Mouse (Mus musculus) heart, adult 2 months (tissue): ENCODE measurements at regions not wholly inside any gene's neighbourhood (a gene's known extent, or its start where the extent isn't known, plus 50 kb on each side); places are given as distances from the start of the nearest gene placed in this dataset.
A peak's percentile ranks its signal among the peaks of the same experiment; 100 is the strongest.

ENCODE experiments used
- DNase-seq, 2 experiments: peaks; one replicate each; pipeline ENCODE4 v3.0.0; 2021
- H3K27ac ChIP-seq: fragments of 200-600 bp; 2 replicates; pipeline ENCODE4 v1.8.1; 2022
- H3K27me3 ChIP-seq: fragments of 200-500 bp; 2 replicates; pipeline ENCODE4 v1.6.1; 2012; ENCODE audit warnings: mild to moderate bottlenecking, low read length, inconsistent platforms, mixed read lengths; ENCODE audit not compliant: control insufficient read depth, insufficient read depth
- H3K36me3 ChIP-seq: fragments of 200-500 bp; 2 replicates; pipeline ENCODE4 v1.6.1; 2012; ENCODE audit warnings: low read length, inconsistent platforms; ENCODE audit not compliant: control insufficient read depth, insufficient read depth
- H3K4me1 ChIP-seq: fragments of 200-500 bp; 2 replicates; pipeline ENCODE4 v1.6.1; 2011; ENCODE audit warnings: low read length; ENCODE audit not compliant: control insufficient read depth, insufficient read depth
- H3K4me3 ChIP-seq: fragments of 200-600 bp; 2 replicates; pipeline ENCODE4 v1.8.1; 2022
- H3K79me2 ChIP-seq: fragments of 200-500 bp; replicated peaks from 2 replicates; pipeline ENCODE4 v1.6.1; 2012; ENCODE audit warnings: mild to moderate bottlenecking, inconsistent platforms, low read length, moderate library complexity, mixed read lengths; ENCODE audit not compliant: control insufficient read depth, insufficient read depth
- H3K9ac ChIP-seq: fragments of 200-500 bp; 2 replicates; pipeline ENCODE4 v1.6.1; 2012; ENCODE audit warnings: low read depth, mild to moderate bottlenecking, control low read depth, inconsistent platforms, low read length, mixed read lengths
- CTCF ChIP-seq: fragments of 200-600 bp; IDR thresholded peaks from 2 replicates; pipeline ENCODE4 v1.8.1; 2022; ENCODE audit warnings: antibody characterized with exemption, mild to moderate bottlenecking, moderate library complexity
- EP300 ChIP-seq: fragments of 200-500 bp; IDR thresholded peaks from 2 replicates; pipeline ENCODE4 v1.6.1; 2011; ENCODE audit warnings: low read depth, low read length, control low read depth; ENCODE audit not compliant: insufficient read depth
- POLR2A ChIP-seq: fragments of 200-500 bp; IDR thresholded peaks from 2 replicates; pipeline ENCODE4 v1.6.1; 2011; ENCODE audit warnings: mild to moderate bottlenecking, low read depth, low read length, control low read depth; ENCODE audit not compliant: insufficient read depth
- WGBS: fragments of 180-500 bp; shearing (Covaris S2); methylation state at CpG from one replicate; pipeline ENCODE4 v1.1.7; 2018; 5-methylcytosine and 5-hydroxymethylcytosine counted together
- intact Hi-C: fragments of 180-260 bp; cut with DNase I; formaldehyde crosslinking; loops from one replicate; pipeline ENCODE4 v1.15.1; 2025

DNA sequence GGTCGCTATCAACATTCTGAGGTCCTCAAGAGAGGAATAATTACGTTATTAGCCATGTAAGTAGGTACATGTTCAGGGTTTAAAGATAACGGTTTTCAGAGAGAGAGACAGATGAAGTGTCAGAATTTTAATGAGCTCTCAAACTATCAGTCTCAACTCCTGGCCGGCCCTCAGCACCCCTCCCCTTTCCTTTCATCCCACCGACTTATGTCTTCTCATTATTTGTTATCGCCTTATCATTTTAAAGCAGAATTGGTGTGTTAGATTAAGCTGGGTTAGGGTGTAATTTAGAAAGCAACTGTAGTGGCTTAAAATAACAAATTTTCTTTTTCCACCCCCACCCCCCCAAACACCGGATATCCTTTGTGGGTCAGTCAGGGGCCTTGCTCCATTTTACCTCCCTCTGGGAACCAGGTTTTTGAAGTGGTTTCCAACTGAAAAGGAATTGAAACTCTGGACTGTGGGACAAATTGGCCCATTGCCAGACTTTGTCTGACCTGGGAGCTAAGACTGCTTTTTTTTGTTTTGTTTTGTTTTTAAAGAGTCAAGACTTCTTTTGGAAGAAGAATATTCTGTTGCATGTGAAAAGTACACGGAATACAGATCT is 72.5 kb upstream of the Ppp1r12a start:
- Histone ChIP-seq H3K27me3 (no peaks in the 10 kb centered on the region), H3K79me2 (no peaks in the 10 kb centered on the region), H3K36me3 (peaks cover 5% of the 10 kb centered on the region), H3K9ac (no peak overlapping the region), H3K27ac (peak overlapping the region; percentile 64), H3K4me1 (peaks cover 7% of the 10 kb centered on the region), H3K4me3 (no peak overlapping the region; the same call in 1 of the 2 replicates)
- peak; percentile 32 to 39 for DNase-seq
- TF ChIP-seq EP300: no peak
- TF ChIP-seq POLR2A: no peak
- no peak for TF ChIP-seq CTCF
- 25% methylated on average over 8 of the region's 8 CpGs for WGBS
- intact Hi-C loops: loop anchor here (5.0 kb wide), 2 partner anchors 73 to 103 kb away; partner anchors contain the start of gene Ppp1r12a

DNA sequence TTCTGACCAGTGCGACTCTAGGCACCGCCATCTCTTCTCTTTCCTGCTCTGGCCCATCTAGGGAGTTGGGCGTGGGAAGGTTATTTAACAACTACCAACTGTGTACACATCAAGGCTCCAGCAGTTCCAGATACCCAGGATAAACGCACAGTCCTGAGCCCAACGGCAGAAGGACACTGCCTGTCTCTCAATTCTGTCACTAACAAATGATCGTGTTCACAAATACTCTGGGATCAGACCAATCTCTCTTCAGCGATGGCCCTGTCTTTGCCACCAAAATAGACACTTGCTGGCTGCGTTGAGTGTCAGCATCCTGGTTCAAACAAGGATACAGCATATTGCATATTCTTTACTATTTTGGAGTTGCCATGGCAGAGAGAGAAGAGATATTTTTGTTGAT is 73.1 kb upstream of the Ppp1r12a start:
- intact Hi-C loops: loop anchor here (5.0 kb wide), 2 partner anchors 73 to 103 kb away; partner anchors contain the start of gene Ppp1r12a
- Histone ChIP-seq H3K4me1 (peaks cover 7% of the 10 kb centered on the region), H3K27me3 (no peaks in the 10 kb centered on the region), H3K9ac (no peak overlapping the region), H3K4me3 (peak overlapping the region; percentile 17), H3K79me2 (no peaks in the 10 kb centered on the region), H3K27ac (peak overlapping the region; percentile 64), H3K36me3 (peaks cover 5% of the 10 kb centered on the region)
- DNase-seq: peak; percentile 27 to 41
- TF ChIP-seq EP300: no peak
- no peak for TF ChIP-seq CTCF
- no peak for TF ChIP-seq POLR2A
- 20% methylated on average over 8 of the region's 8 CpGs for WGBS

DNA sequence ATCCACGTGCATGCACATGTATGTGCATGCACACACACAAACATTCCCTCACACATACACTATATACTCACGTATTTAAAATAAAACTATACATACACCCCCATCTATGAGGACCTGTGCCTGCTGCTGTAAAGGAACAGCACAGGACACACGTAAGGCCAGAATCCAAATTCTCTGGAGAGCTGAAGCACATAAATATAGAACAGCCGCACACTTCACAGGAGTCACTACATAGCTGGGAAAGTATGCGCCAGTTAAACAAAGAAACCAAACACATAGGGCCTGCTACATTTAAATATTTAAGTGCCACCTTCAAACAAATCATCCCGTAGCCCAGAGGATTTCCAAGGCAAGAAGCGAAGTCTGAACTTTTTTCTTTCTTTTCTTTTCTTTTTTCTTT is 73.8 kb upstream of the Ppp1r12a start:
- 54% methylated on average over 7 of the region's 7 CpGs for WGBS
- Histone ChIP-seq H3K27me3 (no peaks in the 10 kb centered on the region), H3K9ac (no peak overlapping the region), H3K4me3 (no peak overlapping the region), H3K27ac (peak overlapping the region; percentile 64), H3K4me1 (peaks cover 7% of the 10 kb centered on the region), H3K79me2 (no peaks in the 10 kb centered on the region), H3K36me3 (peaks cover 5% of the 10 kb centered on the region)
- DNase-seq: no peak
- intact Hi-C loops: loop anchor here (5.0 kb wide), 2 partner anchors 74 to 104 kb away; partner anchors contain the start of gene Ppp1r12a
- TF ChIP-seq POLR2A: no peak
- no peak for TF ChIP-seq EP300

DNA sequence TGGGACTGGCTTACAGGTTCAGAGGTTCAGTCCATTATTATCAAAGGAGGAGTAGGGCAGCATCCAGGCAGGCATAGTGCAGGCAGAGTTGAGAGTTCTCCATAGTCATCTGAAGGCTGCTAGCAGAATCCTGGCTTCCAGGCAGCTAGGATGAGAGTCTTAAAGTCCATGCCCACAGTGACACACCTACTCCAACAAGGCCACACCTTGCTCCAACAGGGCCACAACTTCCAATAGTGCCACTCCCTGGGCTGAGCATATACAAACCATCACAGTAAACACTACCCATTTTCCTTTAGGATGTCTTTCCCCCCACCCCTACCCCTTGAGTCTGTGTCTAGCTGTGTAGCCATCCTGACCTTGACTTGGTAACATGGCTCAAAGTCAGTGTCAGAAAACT is 78.8 kb upstream of the Ppp1r12a start:
- Histone ChIP-seq H3K9ac (no peak overlapping the region), H3K79me2 (no peaks in the 10 kb centered on the region), H3K27me3 (no peaks in the 10 kb centered on the region), H3K36me3 (peaks cover 2% of the 10 kb centered on the region), H3K27ac (no peak overlapping the region), H3K4me3 (no peak overlapping the region), H3K4me1 (peaks cover 2% of the 10 kb centered on the region)
- TF ChIP-seq CTCF (no peak), POLR2A (no peak), EP300 (no peak)
- intact Hi-C loops: no loop called here
- no peak for DNase-seq

DNA sequence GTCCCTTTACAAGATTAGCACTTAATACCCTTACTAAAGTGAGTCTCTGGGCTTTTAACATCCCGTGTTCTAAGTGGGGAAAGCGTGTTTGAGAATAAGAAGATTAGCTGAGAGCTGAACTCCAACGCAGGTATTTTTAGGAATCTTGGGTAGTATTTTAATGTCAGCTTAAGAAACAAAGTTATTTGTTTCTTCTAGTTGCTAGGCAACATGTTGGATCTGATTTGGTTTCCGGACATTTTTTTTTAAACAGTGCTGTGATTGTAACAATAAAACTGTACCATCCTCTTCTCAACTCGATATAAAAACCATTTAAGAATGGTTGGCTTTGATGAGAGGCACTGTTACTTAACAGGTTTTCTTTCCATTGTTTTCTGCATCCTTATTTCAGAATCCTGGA is 86.8 kb upstream of the Ppp1r12a start:
- no peaks in the 10 kb centered on the region for H3K27me3 ChIP-seq
- WGBS: 28% methylated on average over 5 of the region's 5 CpGs
- no peak for DNase-seq
- intact Hi-C loops: no loop called here
- H3K36me3 ChIP-seq: peaks cover 2% of the 10 kb centered on the region
- no peak overlapping the region for H3K4me3 ChIP-seq
- no peaks in the 10 kb centered on the region for H3K79me2 ChIP-seq
- no peak overlapping the region for H3K9ac ChIP-seq
- peak overlapping the region; percentile 4; the same call in 1 of the 2 replicates for H3K27ac ChIP-seq
- H3K4me1 ChIP-seq: peaks cover 3% of the 10 kb centered on the region
- TF ChIP-seq EP300 (no peak), CTCF (no peak), POLR2A (no peak)

DNA sequence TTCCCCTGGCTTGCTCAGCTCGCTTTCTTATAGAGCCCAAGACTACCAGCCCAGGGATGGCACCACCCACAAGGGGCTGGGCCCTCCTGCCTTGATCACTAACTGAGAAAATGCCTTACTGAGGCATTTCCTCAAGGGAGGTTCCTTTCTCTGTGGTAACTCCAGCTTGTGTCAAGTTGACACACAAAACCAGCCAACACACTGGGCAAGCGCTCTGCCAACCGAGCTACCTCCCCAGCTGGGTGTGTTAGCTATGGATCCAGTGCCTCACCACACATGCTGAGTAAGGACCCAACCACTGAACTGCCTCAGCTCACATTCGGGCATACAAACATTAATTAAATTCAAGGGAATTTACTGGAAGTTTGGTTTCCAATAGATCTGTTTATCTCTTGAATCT is 88.2 kb upstream of the Ppp1r12a start:
- no peaks in the 10 kb centered on the region for H3K79me2 ChIP-seq
- no peak overlapping the region for H3K27ac ChIP-seq
- 91% methylated on average over 4 of the region's 4 CpGs for WGBS
- peaks cover 3% of the 10 kb centered on the region for H3K4me1 ChIP-seq
- no peak for TF ChIP-seq CTCF
- no peak for TF ChIP-seq EP300
- no peak for TF ChIP-seq POLR2A
- peaks cover 2% of the 10 kb centered on the region for H3K36me3 ChIP-seq
- no peaks in the 10 kb centered on the region for H3K27me3 ChIP-seq
- H3K4me3 ChIP-seq: no peak overlapping the region
- intact Hi-C loops: no loop called here
- no peak overlapping the region for H3K9ac ChIP-seq
- DNase-seq: no peak
